Mouse (Mus musculus): Measurements from ENCODE around the gene Pklr.

The Pklr gene

GRCm38 (mm10) chr3:89193853-89194252 lies 57.9 kb downstream of the Pklr start:
- in situ Hi-C loops (cut with MboI, MseI), result no loop called here

All from T-helper 1 cell (primary cell).